Mouse (Mus musculus) heart, postnatal 0 days (tissue): ENCODE measurements around the gene Cradd. TPM values are rescaled to one million over a fixed set of nuclear protein-coding genes. Genes with fewer than 3 reads are reported as not detected.

Source experiments
- ATAC-seq: fragments of 200-750 bp; cut with Nextera tagmentation; 2 replicates; pipeline ENCODE4 v1.8.0; 2017; ENCODE audit warnings: low read depth, moderate number of reproducible peaks, moderate library complexity; ENCODE audit not compliant: insufficient read depth
- DNase-seq: peaks from one replicate; pipeline ENCODE4 v3.0.0-alpha.2; 2016; ENCODE audit warnings: low spot score
- H3K27ac ChIP-seq: fragments of 300-500 bp; sonication (generic); 2 replicates; pipeline ENCODE4 v1.5.1; 2014; ENCODE audit warnings: low read depth, mild to moderate bottlenecking
- H3K27me3 ChIP-seq: fragments of 300-500 bp; sonication (generic); 2 replicates; pipeline ENCODE4 v1.6.1; 2014; ENCODE audit warnings: low read length, mixed read lengths; ENCODE audit not compliant: control insufficient read depth, insufficient read depth
- H3K36me3 ChIP-seq: fragments of 300-500 bp; sonication (generic); replicated peaks from 2 replicates; pipeline ENCODE4 v1.6.1; 2014; ENCODE audit warnings: low read length, mixed read lengths; ENCODE audit not compliant: control insufficient read depth, insufficient read depth
- H3K4me1 ChIP-seq: fragments of 300-500 bp; sonication (generic); 2 replicates; pipeline ENCODE4 v1.6.1; 2014; ENCODE audit warnings: antibody characterized with exemption; ENCODE audit not compliant: control insufficient read depth, insufficient read depth
- H3K4me2 ChIP-seq: fragments of 300-500 bp; sonication (generic); 2 replicates; pipeline ENCODE4 v1.6.1; 2014; ENCODE audit warnings: low read depth, mild to moderate bottlenecking, low read length, moderate library complexity
- H3K4me3 ChIP-seq: fragments of 300-500 bp; sonication (generic); 2 replicates; pipeline ENCODE4 v1.5.1; 2014; ENCODE audit warnings: low read depth, low read length
- H3K9ac ChIP-seq: fragments of 300-500 bp; sonication (generic); replicated peaks from 2 replicates; pipeline ENCODE4 v1.6.1; 2014; ENCODE audit warnings: low read depth, low read length, mixed read lengths
- H3K9me3 ChIP-seq: fragments of 300-500 bp; sonication (generic); replicated peaks from 2 replicates; pipeline ENCODE4 v1.6.1; 2016; ENCODE audit warnings: low read length; ENCODE audit not compliant: control insufficient read depth
- CTCF ChIP-seq: IDR thresholded peaks from 2 replicates; pipeline ENCODE4 v1.5.1; 2016; ENCODE audit warnings: antibody characterized with exemption, control low read depth, low read depth
- EP300 ChIP-seq: IDR thresholded peaks from 2 replicates; pipeline ENCODE4 v1.6.1; 2016; ENCODE audit warnings: antibody characterized with exemption, low read depth
- WGBS: fragments of 180-500 bp; shearing (Covaris S2); extraction: QIAGEN DNeasy Blood & Tissue Kit; methylation state at CpG from one replicate; pipeline ENCODE4 v1.1.7; 2014; 5-methylcytosine and 5-hydroxymethylcytosine counted together
- polyA plus RNA-seq: library from polyadenylated mRNA; unstranded; fragments of >200 nt; fragmentation: Nextera tagmentation; extraction: Ambion mirVana; gene quantifications from 2 replicates; pipeline ENCODE4 v1.2.1, GENCODE M21; 2015
- total RNA-seq: library from RNA; depleted of rRNA; stranded (reverse); fragments of >200 nt; gene quantifications from 2 replicates; pipeline ENCODE4 v1.2.3, GENCODE M21; 2014; ENCODE audit warnings: low replicate concordance

Cradd gene
- total and polyA plus RNA-seq, 2 experiments from 2014 or later = 12.2 to 21.1 TPM

- no peak for DNase-seq
- Histone ChIP-seq H3K4me1 (peaks cover 48% of the 10 kb centered on the region), H3K27me3 (no peaks in the 10 kb centered on the region), H3K4me3 (no peak overlapping the region), H3K9ac (no peak overlapping the region), H3K4me2 (no peak overlapping the region), H3K9me3 (no peaks in the 10 kb centered on the region), H3K36me3 (no peaks in the 10 kb centered on the region), H3K27ac (peak overlapping the region; percentile 52)
- TF ChIP-seq CTCF (no peak; the same call in 1 of the 2 replicates), EP300 (no peak)
- WGBS = 86% methylated on average over 6 of the region's 6 CpGs
- ATAC-seq = no peak
These were observed 176.6 kb downstream of the Cradd start for GRCm38 (mm10) chr10:95147136-95147901.

- WGBS = 35% methylated on average over 5 of the region's 5 CpGs
- Histone ChIP-seq H3K36me3 (no peaks in the 10 kb centered on the region), H3K9me3 (no peaks in the 10 kb centered on the region), H3K4me1 (peaks cover 57% of the 10 kb centered on the region), H3K27ac (peak overlapping the region; percentile 52), H3K27me3 (no peaks in the 10 kb centered on the region), H3K4me3 (no peak overlapping the region), H3K4me2 (no peak overlapping the region), H3K9ac (no peak overlapping the region)
- no peak for ATAC-seq
- peak; percentile 49 for DNase-seq
- TF ChIP-seq CTCF (no peak), EP300 (no peak)
These were observed 177.4 kb downstream of the Cradd start for GRCm38 (mm10) chr10:95146491-95146890.

- no peak for TF ChIP-seq EP300
- Histone ChIP-seq H3K27ac (peak overlapping the region; percentile 72), H3K27me3 (no peaks in the 10 kb centered on the region), H3K36me3 (no peaks in the 10 kb centered on the region), H3K9me3 (no peaks in the 10 kb centered on the region), H3K4me2 (0 out of 2 replicates have a peak overlapping the region, but pooled peaks have one; percentile 9), H3K4me3 (no peak overlapping the region), H3K9ac (no peak overlapping the region), H3K4me1 (peaks cover 67% of the 10 kb centered on the region)
- DNase-seq = peak; percentile 55
- 45% methylated on average over 9 of the region's 9 CpGs for WGBS
- no peak for ATAC-seq
These were observed 178.6 kb downstream of the Cradd start for GRCm38 (mm10) chr10:95145204-95145926.

DNA sequence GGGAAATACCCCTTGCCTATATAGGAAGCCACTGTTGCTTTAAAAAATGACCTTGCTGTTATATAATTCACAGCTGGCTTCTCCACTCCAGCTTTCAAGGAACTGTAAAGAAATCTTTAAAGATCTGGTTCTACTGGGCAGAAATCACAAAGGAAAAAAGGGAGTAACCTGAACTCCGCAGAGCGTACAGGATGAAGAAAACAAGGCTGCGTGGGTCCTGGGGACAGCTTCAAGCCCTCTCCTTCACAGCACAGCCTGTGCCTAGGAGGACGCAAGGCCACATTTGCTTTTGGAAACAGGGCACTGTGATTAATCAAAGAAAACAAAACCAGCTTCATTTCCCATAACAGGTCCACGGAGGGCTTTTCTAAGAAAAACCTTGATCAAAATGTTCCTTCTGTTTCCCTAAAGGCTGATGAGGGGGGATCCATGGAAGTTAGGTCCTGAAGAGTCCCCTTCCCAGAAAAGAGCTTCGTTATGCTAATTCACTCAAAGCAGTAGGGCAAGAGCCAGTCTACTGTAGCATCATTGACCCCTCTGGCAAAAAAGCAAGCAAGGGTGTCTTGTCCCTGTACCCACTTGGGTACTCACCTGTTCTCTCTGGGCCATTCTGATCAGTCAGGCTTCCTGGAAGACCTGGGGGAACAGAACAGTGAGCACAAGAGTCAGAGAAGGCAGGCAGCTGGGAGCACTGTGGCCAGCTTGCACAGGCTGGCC lies 179.4 kb downstream of the Cradd start:
- H3K4me3 ChIP-seq = no peak overlapping the region
- no peaks in the 10 kb centered on the region for H3K9me3 ChIP-seq
- peaks cover 70% of the 10 kb centered on the region for H3K4me1 ChIP-seq
- DNase-seq (no peak), ATAC-seq (no peak)
- no peaks in the 10 kb centered on the region for H3K36me3 ChIP-seq
- no peaks in the 10 kb centered on the region for H3K27me3 ChIP-seq
- whole genome bisulfite sequencing = 76% methylated on average over 6 of the region's 6 CpGs
- peak overlapping the region; percentile 87 for H3K27ac ChIP-seq
- no peak overlapping the region for H3K4me2 ChIP-seq
- H3K9ac ChIP-seq = no peak overlapping the region
- no peak for TF ChIP-seq EP300
- no peak for TF ChIP-seq CTCF

DNA sequence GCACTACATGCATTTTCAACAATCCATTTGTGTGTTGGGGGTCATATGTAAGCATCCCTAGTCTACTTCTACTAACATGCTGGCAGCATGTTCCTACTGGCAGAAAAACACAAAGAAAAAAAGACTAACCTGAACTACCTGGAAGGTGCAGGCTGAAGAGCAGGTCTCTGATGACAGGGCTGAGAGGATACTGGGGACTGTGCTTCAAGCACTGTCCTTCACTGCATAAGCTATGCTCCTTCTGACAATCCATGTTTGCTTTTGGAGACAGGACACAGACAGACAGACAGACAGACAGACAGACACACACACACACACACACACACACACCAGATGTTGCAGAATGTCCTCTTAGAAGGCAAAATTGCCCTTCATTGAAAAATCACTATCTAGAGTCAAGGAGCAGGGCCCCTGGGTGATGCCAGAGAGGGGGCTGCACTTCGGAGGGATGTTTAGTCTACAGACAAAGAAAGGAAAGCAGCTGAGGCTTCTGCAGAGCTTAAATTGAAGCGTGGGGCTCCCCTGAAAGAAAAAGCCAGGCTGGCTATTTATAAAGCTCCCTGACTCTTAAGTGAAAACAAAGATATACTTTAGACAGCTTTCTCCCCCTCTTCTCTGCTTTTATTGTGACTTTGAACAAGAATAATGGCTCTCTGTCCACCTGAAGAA lies 180.4 kb downstream of the Cradd start:
- peak overlapping the region; percentile 87 for H3K27ac ChIP-seq
- peaks cover 70% of the 10 kb centered on the region for H3K4me1 ChIP-seq
- H3K27me3 ChIP-seq = no peaks in the 10 kb centered on the region
- no peaks in the 10 kb centered on the region for H3K9me3 ChIP-seq
- H3K4me2 ChIP-seq = no peak overlapping the region
- H3K4me3 ChIP-seq = no peak overlapping the region
- TF ChIP-seq CTCF = no peak
- no peak for TF ChIP-seq EP300
- no peak overlapping the region; the same call in 1 of the 2 replicates for H3K9ac ChIP-seq
- DNase-seq (no peak), ATAC-seq (no peak)
- no peaks in the 10 kb centered on the region for H3K36me3 ChIP-seq
- 19% methylated on average over 2 of the region's 2 CpGs for WGBS
